Mouse (Mus musculus): ENCODE data around the gene Zfp445. TPM values are rescaled to one million over a fixed set of nuclear protein-coding genes. Genes with fewer than 3 reads are reported as not detected.

Zfp445 gene
- total and polyA plus RNA-seq, 2 experiments from 2014 or later, result 77.6 to 126 TPM

DNA sequence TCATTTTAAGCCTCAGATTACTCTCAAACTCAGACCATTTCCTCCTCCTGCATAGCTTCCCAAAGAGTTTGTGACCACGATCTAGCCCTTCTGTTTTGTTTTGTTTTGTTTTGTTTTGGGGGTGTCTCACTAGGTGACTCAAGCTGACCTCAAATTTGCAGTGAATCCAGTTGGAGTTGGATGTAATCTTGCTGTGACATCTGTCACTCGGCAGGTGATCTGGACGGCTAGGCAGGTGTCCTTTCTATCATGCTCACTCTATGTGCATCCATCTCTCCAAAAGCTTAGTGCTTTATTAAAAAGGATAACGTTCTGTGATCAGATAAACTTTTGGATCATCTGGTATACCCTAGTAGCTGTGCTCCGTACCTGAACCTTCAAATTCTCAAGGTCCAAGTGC lies 53.4 kb downstream of the Zfp445 start:
- WGBS, result 91% methylated on average over 5 of the region's 5 CpGs
- no peak overlapping the region for H3K9ac ChIP-seq (replicated peaks; ENCODE audit: low read length, poor library complexity, severe bottlenecking)
- H3K27me3 ChIP-seq (ENCODE audit: insufficient read depth, low read length), result no peaks in the 10 kb centered on the region
- ATAC-seq (ENCODE audit: low FRiP score), result no peak
- peaks cover 13% of the 10 kb centered on the region for H3K36me3 ChIP-seq (ENCODE audit: insufficient read depth, low read length)
- no peak overlapping the region for H3K4me3 ChIP-seq (ENCODE audit: low read depth, low read length)
- H3K9me3 ChIP-seq (ENCODE audit: low read length), result no peaks in the 10 kb centered on the region
- no peaks in the 10 kb centered on the region for H3K4me1 ChIP-seq (ENCODE audit: insufficient read depth, low read length)
- no peak overlapping the region for H3K4me2 ChIP-seq (ENCODE audit: low read depth, low read length, poor library complexity, severe bottlenecking)
- no peak overlapping the region for H3K27ac ChIP-seq (ENCODE audit: low read depth, low read length)
- TF ChIP-seq CTCF (IDR thresholded peaks at IDR 0.05), result no peak
- DNase-seq (ENCODE audit: low spot score), result no peak

DNA sequence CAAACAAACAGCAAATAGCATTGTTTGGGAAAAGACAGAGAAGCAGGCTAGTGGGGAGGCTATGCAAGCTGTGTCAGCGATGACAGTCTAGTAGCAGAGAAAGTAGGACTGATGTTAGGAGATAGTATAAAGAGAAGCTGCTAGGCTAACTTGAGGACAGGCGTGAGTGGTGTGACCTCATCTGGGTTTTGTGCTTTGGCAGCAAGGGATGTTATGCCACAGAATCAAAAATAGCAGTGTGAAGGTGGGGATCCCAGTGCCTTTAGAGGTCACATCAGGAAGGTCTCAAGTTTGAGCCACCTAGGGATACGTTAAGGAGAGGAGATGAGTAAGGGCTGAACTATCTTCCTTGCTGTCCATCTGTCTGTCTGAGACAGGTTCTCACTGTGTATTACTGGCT lies 55.6 kb downstream of the Zfp445 start:
- Histone ChIP-seq H3K9ac (replicated peaks; ENCODE audit: low read length, poor library complexity, severe bottlenecking) (no peak overlapping the region), H3K36me3 (ENCODE audit: insufficient read depth, low read length) (peaks cover 7% of the 10 kb centered on the region), H3K4me3 (ENCODE audit: low read depth, low read length) (no peak overlapping the region), H3K9me3 (ENCODE audit: low read length) (no peaks in the 10 kb centered on the region), H3K4me2 (ENCODE audit: low read depth, low read length, poor library complexity, severe bottlenecking) (no peak overlapping the region), H3K27me3 (ENCODE audit: insufficient read depth, low read length) (no peaks in the 10 kb centered on the region), H3K27ac (ENCODE audit: low read depth, low read length) (no peak overlapping the region), H3K4me1 (ENCODE audit: insufficient read depth, low read length) (peaks cover 4% of the 10 kb centered on the region)
- no peak for TF ChIP-seq CTCF (IDR thresholded peaks at IDR 0.05)
- WGBS, result 89% methylated on average over 3 of the region's 3 CpGs
- DNase-seq (ENCODE audit: low spot score), result no peak
- ATAC-seq (ENCODE audit: low FRiP score), result no peak

DNA sequence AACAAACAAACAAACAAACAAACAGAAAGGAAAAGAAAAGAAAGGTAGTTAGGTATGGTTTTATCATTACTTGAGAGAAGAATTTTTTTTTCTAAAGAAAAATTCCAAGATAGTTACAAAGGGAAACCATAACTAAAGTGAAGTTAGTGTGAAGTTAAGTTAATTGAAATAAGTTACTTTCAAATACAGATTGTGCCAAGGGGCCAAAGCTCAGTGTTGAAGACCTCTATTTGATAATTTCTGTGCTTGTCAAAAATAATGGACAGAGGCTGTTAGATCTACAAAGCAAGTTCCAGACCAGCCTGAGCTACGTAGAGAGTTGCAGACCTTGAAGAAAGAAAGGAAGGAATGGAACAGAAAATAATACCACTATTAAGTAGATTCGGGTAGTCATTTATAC lies 58.6 kb downstream of the Zfp445 start:
- ATAC-seq (ENCODE audit: low FRiP score) (no peak), DNase-seq (ENCODE audit: low spot score) (no peak)
- H3K4me3 ChIP-seq (ENCODE audit: low read depth, low read length), result no peak overlapping the region
- H3K4me2 ChIP-seq (ENCODE audit: low read depth, low read length, poor library complexity, severe bottlenecking), result no peak overlapping the region
- H3K4me1 ChIP-seq (ENCODE audit: insufficient read depth, low read length), result peaks cover 4% of the 10 kb centered on the region
- no peak overlapping the region for H3K27ac ChIP-seq (ENCODE audit: low read depth, low read length)
- H3K36me3 ChIP-seq (ENCODE audit: insufficient read depth, low read length), result peaks cover 7% of the 10 kb centered on the region; the same call in 1 of the 2 replicates
- H3K9me3 ChIP-seq (ENCODE audit: low read length), result no peaks in the 10 kb centered on the region
- WGBS, result 97% methylated on average over 2 of the region's 2 CpGs
- no peaks in the 10 kb centered on the region for H3K27me3 ChIP-seq (ENCODE audit: insufficient read depth, low read length)
- no peak overlapping the region for H3K9ac ChIP-seq (replicated peaks; ENCODE audit: low read length, poor library complexity, severe bottlenecking)
- no peak for TF ChIP-seq CTCF (IDR thresholded peaks at IDR 0.05)

DNA sequence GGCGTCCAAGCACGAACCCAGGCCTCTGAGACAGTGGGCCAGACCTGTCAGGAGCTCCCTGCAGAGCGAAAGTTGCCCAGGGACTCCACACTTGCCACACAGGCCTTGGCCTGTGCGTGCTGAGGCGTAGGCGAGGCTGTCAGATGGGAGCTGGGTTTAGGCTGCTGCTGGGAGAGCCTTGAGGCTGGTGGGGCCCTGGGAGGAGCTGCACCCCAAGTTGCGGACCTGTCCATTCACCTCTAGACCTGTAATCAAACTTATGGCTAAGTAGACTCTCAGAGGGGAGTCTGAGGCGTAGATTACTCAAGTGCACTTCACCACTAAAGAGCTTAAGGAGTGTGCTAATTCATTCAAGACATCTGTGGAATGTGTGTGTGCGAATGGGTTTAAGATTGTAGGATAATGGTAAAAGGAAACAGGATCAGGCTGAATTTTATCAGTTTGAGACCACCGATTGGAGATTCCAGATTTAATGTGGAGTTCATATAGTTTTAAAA lies 59.9 kb downstream of the Zfp445 start:
- ATAC-seq (ENCODE audit: low FRiP score) (no peak), DNase-seq (ENCODE audit: low spot score) (no peak)
- Histone ChIP-seq H3K4me3 (ENCODE audit: low read depth, low read length) (peak overlapping the region; percentile 65), H3K27me3 (ENCODE audit: insufficient read depth, low read length) (no peaks in the 10 kb centered on the region), H3K9ac (replicated peaks; ENCODE audit: low read length, poor library complexity, severe bottlenecking) (peak overlapping the region; percentile 73), H3K9me3 (ENCODE audit: low read length) (no peaks in the 10 kb centered on the region), H3K4me1 (ENCODE audit: insufficient read depth, low read length) (peaks cover 4% of the 10 kb centered on the region), H3K4me2 (ENCODE audit: low read depth, low read length, poor library complexity, severe bottlenecking) (peak overlapping the region; percentile 89), H3K36me3 (ENCODE audit: insufficient read depth, low read length) (peaks cover 5% of the 10 kb centered on the region; the same call in 1 of the 2 replicates), H3K27ac (ENCODE audit: low read depth, low read length) (peak overlapping the region; percentile 92)
- no peak for TF ChIP-seq CTCF (IDR thresholded peaks at IDR 0.05)
- 12% methylated on average over 10 of the region's 10 CpGs for WGBS

DNA sequence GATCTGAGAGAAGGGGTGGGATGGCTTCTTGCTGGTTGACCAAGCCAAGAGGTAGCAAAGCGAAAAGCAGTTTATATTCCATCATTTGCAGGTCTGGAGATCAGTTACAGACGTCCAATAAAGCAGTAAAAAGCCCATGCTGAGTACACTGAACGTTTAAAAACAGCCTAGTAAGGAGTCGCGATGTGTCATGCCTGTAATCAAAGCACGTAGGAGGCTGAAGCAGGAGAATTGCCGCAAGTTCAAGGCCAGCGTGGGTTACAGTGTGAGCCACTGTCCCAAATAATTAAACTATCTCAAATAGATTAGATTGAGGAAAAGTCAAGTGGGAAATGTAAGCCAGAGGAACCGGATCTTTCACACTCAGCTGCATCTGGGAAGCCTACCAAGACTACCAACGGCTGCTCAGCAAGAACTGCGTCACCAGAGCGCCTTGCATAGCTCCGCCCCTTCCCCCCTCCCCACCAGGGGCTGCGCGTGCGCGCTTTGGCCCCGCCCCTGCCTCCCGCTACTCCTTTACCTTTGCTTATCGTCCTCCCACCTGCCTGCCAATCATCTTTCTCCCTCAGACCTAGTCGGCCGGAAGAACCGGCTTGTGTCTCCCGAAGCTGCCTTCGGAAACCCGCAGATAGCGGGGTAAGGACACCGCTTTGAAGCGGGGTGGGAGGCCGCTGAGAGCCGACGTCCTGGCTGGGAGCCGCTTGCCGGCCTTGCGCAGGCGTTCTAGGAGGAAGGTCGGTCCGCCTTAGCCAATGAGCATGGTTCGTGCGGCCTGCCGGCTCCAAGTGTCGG lies 60.6 kb downstream of the Zfp445 start, which contains the start of gene Tcaim:
Gene Tcaim (plus strand): TSS at position 487 of the 792 bp plus-strand sequence.
- Histone ChIP-seq H3K9me3 (ENCODE audit: low read length) (no peaks in the 10 kb centered on the region), H3K9ac (replicated peaks; ENCODE audit: low read length, poor library complexity, severe bottlenecking) (peak within 1 kb of the TSS; percentile 73), H3K27me3 (ENCODE audit: insufficient read depth, low read length) (no peaks in the 10 kb centered on the region), H3K27ac (ENCODE audit: low read depth, low read length) (peak within 1 kb of the TSS; percentile 92), H3K4me2 (ENCODE audit: low read depth, low read length, poor library complexity, severe bottlenecking) (peak within 1 kb of the TSS; percentile 89), H3K4me3 (ENCODE audit: low read depth, low read length) (peak within 1 kb of the TSS; percentile 65), H3K4me1 (ENCODE audit: insufficient read depth, low read length) (peaks cover 4% of the 10 kb centered on the region), H3K36me3 (ENCODE audit: insufficient read depth, low read length) (peaks cover 5% of the 10 kb centered on the region; the same call in 1 of the 2 replicates)
- DNase-seq (ENCODE audit: low spot score) (peak; percentile 96), ATAC-seq (ENCODE audit: low FRiP score) (peak; percentile 99)
- TF ChIP-seq CTCF (IDR thresholded peaks at IDR 0.05), result no peak
- 7% methylated on average over 41 of the region's 42 CpGs for WGBS

Other genes with a start within 250 kb of the Zfp445 start
- not detected in 2 replicates for gene Topaz1, start 118.7 kb downstream of the Zfp445 start, total RNA-seq (2014; rRNA removed)
- not detected in 2 replicates for gene Topaz1, start 118.7 kb downstream of the Zfp445 start, polyA plus RNA-seq (2015; fragmentation: Nextera tagmentation; extraction: Ambion mirVana)
- 7.3 and 8.4 TPM in 2 replicates for gene Tcaim, start 60.5 kb downstream of the Zfp445 start, total RNA-seq (2014; rRNA removed)
- 6.6 and 7.1 TPM in 2 replicates for gene Tcaim, start 60.5 kb downstream of the Zfp445 start, polyA plus RNA-seq (2015; fragmentation: Nextera tagmentation; extraction: Ambion mirVana)
- gene Gm35549, start 22.0 kb downstream of the Zfp445 start, total RNA-seq (2014; rRNA removed), result not detected in 2 replicates
- 0.27 TPM in 1 of 2 replicates, not detected in the other for gene Gm35549, start 22.0 kb downstream of the Zfp445 start, polyA plus RNA-seq (2015; fragmentation: Nextera tagmentation; extraction: Ambion mirVana)
- 5.7 and 8.2 TPM in 2 replicates for gene Zkscan7, start 19.7 kb upstream of the Zfp445 start, total RNA-seq (2014; rRNA removed)
- 1.6 and 1.7 TPM in 2 replicates for gene Zkscan7, start 19.7 kb upstream of the Zfp445 start, polyA plus RNA-seq (2015; fragmentation: Nextera tagmentation; extraction: Ambion mirVana)
- 8.7 and 10.0 TPM in 2 replicates for gene Zfp105, start 57.1 kb upstream of the Zfp445 start, total RNA-seq (2014; rRNA removed)
- 6.8 and 7.8 TPM in 2 replicates for gene Zfp105, start 57.1 kb upstream of the Zfp445 start, polyA plus RNA-seq (2015; fragmentation: Nextera tagmentation; extraction: Ambion mirVana)
- 14.2 and 16.1 TPM in 2 replicates for gene 1110059G10Rik, start 85.0 kb upstream of the Zfp445 start, total RNA-seq (2014; rRNA removed)
- 35.9 and 39.2 TPM in 2 replicates for gene 1110059G10Rik, start 85.0 kb upstream of the Zfp445 start, polyA plus RNA-seq (2015; fragmentation: Nextera tagmentation; extraction: Ambion mirVana)
- 6.8 and 20.1 TPM in 2 replicates for gene Kif15, start 85.0 kb upstream of the Zfp445 start, total RNA-seq (2014; rRNA removed)
- 2.9 and 4.8 TPM in 2 replicates for gene Kif15, start 85.0 kb upstream of the Zfp445 start, polyA plus RNA-seq (2015; fragmentation: Nextera tagmentation; extraction: Ambion mirVana)
- 17.4 and 18.4 TPM in 2 replicates for gene Tmem42, start 155.3 kb upstream of the Zfp445 start, total RNA-seq (2014; rRNA removed)
- 32.5 and 34.5 TPM in 2 replicates for gene Tmem42, start 155.3 kb upstream of the Zfp445 start, polyA plus RNA-seq (2015; fragmentation: Nextera tagmentation; extraction: Ambion mirVana)
- gene Tgm4, start 168.7 kb upstream of the Zfp445 start, total RNA-seq (2014; rRNA removed), result 0.27 and 0.47 TPM in 2 replicates
- 0.42 and 0.48 TPM in 2 replicates for gene Tgm4, start 168.7 kb upstream of the Zfp445 start, polyA plus RNA-seq (2015; fragmentation: Nextera tagmentation; extraction: Ambion mirVana)
- 72.5 and 76.7 TPM in 2 replicates for gene Zdhhc3, start 247.2 kb upstream of the Zfp445 start, total RNA-seq (2014; rRNA removed)
- 85.4 and 86.9 TPM in 2 replicates for gene Zdhhc3, start 247.2 kb upstream of the Zfp445 start, polyA plus RNA-seq (2015; fragmentation: Nextera tagmentation; extraction: Ambion mirVana)
- gene Exosc7, start 247.2 kb upstream of the Zfp445 start, total RNA-seq (2014; rRNA removed), result 21.4 and 36.7 TPM in 2 replicates
- 59.3 and 61.1 TPM in 2 replicates for gene Exosc7, start 247.2 kb upstream of the Zfp445 start, polyA plus RNA-seq (2015; fragmentation: Nextera tagmentation; extraction: Ambion mirVana)

Data from midbrain, postnatal 0 days (tissue).